Mouse (Mus musculus): ENCODE data around the gene Fntb. TPM values are rescaled to one million over a fixed set of nuclear protein-coding genes. Genes with fewer than 3 reads are reported as not detected.

The Fntb gene
- total and polyA plus RNA-seq, 3 experiments, result 11.7 to 28.5 TPM; not detected in 1

DNA sequence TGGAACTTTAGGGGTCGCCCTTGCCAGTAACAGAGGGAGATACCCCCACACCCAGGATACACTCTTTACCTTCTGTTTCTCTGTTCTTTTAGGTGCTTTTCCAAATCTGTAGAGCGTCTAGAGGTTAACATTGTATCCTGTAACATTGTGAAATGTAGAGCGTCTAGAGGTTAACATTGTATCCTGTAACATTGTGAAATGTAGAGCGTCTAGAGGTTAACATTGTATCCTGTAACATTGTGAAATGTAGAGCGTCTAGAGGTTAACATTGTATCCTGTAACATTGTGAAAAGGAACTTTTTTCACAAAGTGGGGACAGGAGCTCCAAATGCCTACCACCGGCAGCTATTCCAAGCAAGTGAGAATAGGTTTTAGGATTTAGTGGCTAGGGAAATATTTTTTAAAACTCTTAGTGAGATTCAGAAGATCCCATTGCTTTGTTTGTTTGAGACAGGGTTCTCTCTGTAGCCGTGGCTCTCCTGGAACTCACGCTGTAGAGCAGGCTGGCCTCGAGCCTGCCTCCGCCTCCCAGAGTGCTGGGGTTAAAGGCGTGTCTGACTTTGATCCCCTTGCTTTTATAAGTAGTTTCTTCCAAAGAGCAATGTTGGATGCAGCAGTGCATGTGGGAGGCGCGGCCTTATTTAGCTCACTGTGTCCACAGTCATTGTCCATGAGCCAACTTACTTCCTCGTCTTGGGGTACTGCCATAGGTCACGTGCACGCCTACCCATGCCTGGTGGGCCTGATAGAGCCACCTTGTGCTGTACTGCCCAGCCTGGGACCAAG lies 127.7 kb downstream of the Fntb start:
- Histone ChIP-seq H3K79me2 (ENCODE audit: control insufficient read depth, insufficient read depth, low read length, poor library complexity) (no peaks in the 10 kb centered on the region), H3K36me3 (ENCODE audit: control insufficient read depth in 1 of 2, insufficient read depth in 2 of 2, low read length in 2 of 2) (no peaks in the 10 kb centered on the region), H3K9me3 (replicated peaks; ENCODE audit: insufficient read depth, low read length) (no peaks in the 10 kb centered on the region), H3K4me3 (ENCODE audit: control insufficient read depth in 1 of 2, insufficient read depth in 1 of 2, low read depth in 2 of 2, low read length in 2 of 2) (no peak overlapping the region), H3K9ac (ENCODE audit: control insufficient read depth, low read depth, low read length, poor library complexity, severe bottlenecking) (no peak overlapping the region), H3K27me3 (ENCODE audit: control insufficient read depth in 1 of 2, insufficient read depth in 2 of 2, low read length in 2 of 2) (no peaks in the 10 kb centered on the region), H3K4me1 (ENCODE audit: control insufficient read depth in 1 of 2, insufficient read depth in 2 of 2, low read length in 2 of 2) (no peaks in the 10 kb centered on the region), H3K27ac (ENCODE audit: control insufficient read depth, low read depth, low read length) (no peak overlapping the region)
- no peak for TF ChIP-seq MAX (IDR thresholded peaks at IDR 0.05; ENCODE audit: low read length)
- no peak for TF ChIP-seq MYC (IDR thresholded peaks at IDR 0.05; ENCODE audit: low read depth, low read length)
- no peak for TF ChIP-seq RCOR1 (IDR thresholded peaks at IDR 0.05; ENCODE audit: low read depth, low read length)
- no peak for TF ChIP-seq RAD21 (IDR thresholded peaks at IDR 0.05; ENCODE audit: low read depth, low read length)
- TF ChIP-seq POLR2A (IDR thresholded peaks at IDR 0.05; ENCODE audit: control insufficient read depth in 1 of 2, insufficient read depth in 1 of 2, low read depth in 1 of 2, low read length in 2 of 2, poor library complexity in 1 of 2), result no peak
- TF ChIP-seq EP300 (IDR thresholded peaks at IDR 0.05; ENCODE audit: low read depth in 1 of 2, low read length in 2 of 2), result no peak
- DNase-seq (ENCODE audit: low read depth, low spot score), result no peak

DNA sequence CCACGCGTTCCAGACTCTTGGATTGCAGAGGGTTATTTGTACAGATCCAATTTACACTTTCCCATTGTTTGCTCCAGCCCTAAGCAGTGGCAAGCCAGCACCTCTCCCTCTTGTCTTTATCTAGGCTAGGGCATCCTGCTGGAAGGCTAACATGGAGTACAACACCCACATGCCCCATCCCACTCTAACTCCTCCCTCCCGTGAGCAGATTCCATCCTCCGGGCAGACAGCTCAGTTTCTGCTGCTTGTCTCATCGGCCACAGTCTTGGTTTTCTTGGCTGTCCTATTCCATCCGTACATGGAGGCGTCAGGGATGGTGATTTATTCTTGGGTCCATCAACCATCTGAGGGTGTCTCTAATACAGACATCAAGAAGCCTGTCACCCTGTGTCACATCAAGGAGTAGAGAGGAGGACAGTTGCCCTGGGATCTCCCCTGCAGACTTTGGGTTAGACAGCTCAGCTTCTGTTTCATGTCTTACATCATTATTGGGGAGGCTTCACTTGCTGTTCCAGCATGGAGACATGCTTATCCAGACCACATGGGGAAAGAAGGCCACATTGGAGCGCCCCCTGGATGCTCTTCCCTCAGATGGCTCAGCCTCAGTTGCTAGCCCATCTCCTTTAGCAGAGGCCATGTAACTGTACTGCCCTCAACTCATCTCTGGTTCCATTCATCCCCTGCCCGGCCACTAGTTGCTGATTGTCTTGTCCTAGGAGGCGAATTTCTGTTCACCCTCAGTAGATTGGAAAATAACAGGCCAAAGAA lies 129.6 kb downstream of the Fntb start:
- H3K4me3 ChIP-seq (ENCODE audit: control insufficient read depth in 1 of 2, insufficient read depth in 1 of 2, low read depth in 2 of 2, low read length in 2 of 2), result no peak overlapping the region
- no peaks in the 10 kb centered on the region for H3K4me1 ChIP-seq (ENCODE audit: control insufficient read depth in 1 of 2, insufficient read depth in 2 of 2, low read length in 2 of 2)
- no peaks in the 10 kb centered on the region for H3K27me3 ChIP-seq (ENCODE audit: control insufficient read depth in 1 of 2, insufficient read depth in 2 of 2, low read length in 2 of 2)
- H3K9ac ChIP-seq (ENCODE audit: control insufficient read depth, low read depth, low read length, poor library complexity, severe bottlenecking), result no peak overlapping the region
- no peaks in the 10 kb centered on the region for H3K9me3 ChIP-seq (replicated peaks; ENCODE audit: insufficient read depth, low read length)
- TF ChIP-seq TAL1 (IDR thresholded peaks at IDR 0.05; ENCODE audit: low read length), result no peak
- peak; percentile 20 to 40 (median 23); a peak in 4 of 6 replicates for TF ChIP-seq CTCF (IDR thresholded peaks at IDR 0.05 in 2 of 3, conservative IDR thresholded peaks at IDR 0.05 in 1 of 3; ENCODE audit: control insufficient read depth in 1 of 3, insufficient read depth in 1 of 3, low read depth in 2 of 3, low read length in 3 of 3, poor library complexity in 1 of 3, severe bottlenecking in 1 of 3)
- TF ChIP-seq POLR2AphosphoS2 (IDR thresholded peaks at IDR 0.05; ENCODE audit: low read length), result no peak
- no peaks in the 10 kb centered on the region; a peak in 1 of 4 replicates for H3K36me3 ChIP-seq (ENCODE audit: control insufficient read depth in 1 of 2, insufficient read depth in 2 of 2, low read length in 2 of 2)
- no peak overlapping the region for H3K27ac ChIP-seq (ENCODE audit: control insufficient read depth, low read depth, low read length)
- no peaks in the 10 kb centered on the region for H3K79me2 ChIP-seq (ENCODE audit: control insufficient read depth, insufficient read depth, low read length, poor library complexity)
- no peak for DNase-seq (ENCODE audit: low read depth, low spot score)

DNA sequence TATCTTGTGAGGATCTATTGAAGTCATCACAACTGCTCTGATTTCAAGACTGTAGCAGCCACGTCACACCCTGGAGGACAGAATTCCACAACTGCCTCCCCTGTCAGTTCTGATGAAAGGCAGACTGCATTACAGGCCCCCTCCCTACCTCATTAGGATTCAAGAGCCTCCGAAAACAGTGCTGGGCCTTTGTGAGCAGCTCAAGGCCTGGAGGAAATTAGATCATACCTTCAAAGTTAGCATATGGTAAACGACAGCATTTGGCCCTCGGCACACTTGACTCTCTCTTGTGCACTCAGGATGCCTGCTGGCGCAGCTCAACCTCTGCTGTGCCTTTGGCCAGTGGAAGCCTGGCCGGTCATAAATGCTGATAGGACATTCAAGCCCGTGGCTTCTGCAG lies 130.4 kb downstream of the Fntb start:
- no peak overlapping the region for H3K27ac ChIP-seq (ENCODE audit: control insufficient read depth, low read depth, low read length)
- H3K36me3 ChIP-seq (ENCODE audit: control insufficient read depth in 1 of 2, insufficient read depth in 2 of 2, low read length in 2 of 2), result no peaks in the 10 kb centered on the region; a peak in 2 of 4 replicates
- no peak overlapping the region for H3K9ac ChIP-seq (ENCODE audit: control insufficient read depth, low read depth, low read length, poor library complexity, severe bottlenecking)
- TF ChIP-seq UBTF (IDR thresholded peaks at IDR 0.05; ENCODE audit: borderline replicate concordance, insufficient read depth, low read depth, low read length), result no peak
- TF ChIP-seq USF2 (IDR thresholded peaks at IDR 0.05; ENCODE audit: borderline replicate concordance in 1 of 2, insufficient read depth in 1 of 2, low read depth in 1 of 2, low read length in 2 of 2), result no peak
- TF ChIP-seq NRF1 (IDR thresholded peaks at IDR 0.05; ENCODE audit: insufficient read depth, low read depth, low read length, poor library complexity, severe bottlenecking), result no peak
- TF ChIP-seq POLR2AphosphoS2 (IDR thresholded peaks at IDR 0.05; ENCODE audit: low read length), result no peak
- TF ChIP-seq SIN3A (IDR thresholded peaks at IDR 0.05; ENCODE audit: low read length), result no peak
- no peak for TF ChIP-seq MYB (IDR thresholded peaks at IDR 0.05; ENCODE audit: low read depth, low read length)
- no peak for TF ChIP-seq NELFE (IDR thresholded peaks at IDR 0.05; ENCODE audit: low read depth, low read length)
- no peak for TF ChIP-seq MYC (IDR thresholded peaks at IDR 0.05; ENCODE audit: low read depth, low read length)
- TF ChIP-seq MAFK (IDR thresholded peaks at IDR 0.05; ENCODE audit: borderline replicate concordance, low read depth, low read length), result no peak
- no peak for TF ChIP-seq RCOR1 (IDR thresholded peaks at IDR 0.05; ENCODE audit: low read depth, low read length)
- TF ChIP-seq GATA1 (IDR thresholded peaks at IDR 0.05; ENCODE audit: low read depth, low read length), result no peak
- no peak for TF ChIP-seq MXI1 (IDR thresholded peaks at IDR 0.05; ENCODE audit: low read depth, low read length)
- no peak for TF ChIP-seq ZNF384 (IDR thresholded peaks at IDR 0.05; ENCODE audit: low read depth, low read length)
- no peak for TF ChIP-seq USF1 (IDR thresholded peaks at IDR 0.05; ENCODE audit: low read depth, low read length)
- no peak for TF ChIP-seq BHLHE40 (IDR thresholded peaks at IDR 0.05; ENCODE audit: borderline replicate concordance, low read depth, low read length)
- TF ChIP-seq TBP (IDR thresholded peaks at IDR 0.05; ENCODE audit: low read depth, low read length), result no peak
- no peak for TF ChIP-seq JUND (IDR thresholded peaks at IDR 0.05; ENCODE audit: low read depth, low read length)
- TF ChIP-seq TCF12 (IDR thresholded peaks at IDR 0.05; ENCODE audit: low read depth, low read length), result no peak

More for the DNA sequence above, 130.4 kb downstream of the Fntb start:
- DNase-seq (ENCODE audit: low read depth, low spot score), result no peak
- H3K9me3 ChIP-seq (replicated peaks; ENCODE audit: insufficient read depth, low read length), result no peaks in the 10 kb centered on the region
- no peaks in the 10 kb centered on the region for H3K79me2 ChIP-seq (ENCODE audit: control insufficient read depth, insufficient read depth, low read length, poor library complexity)
- H3K4me3 ChIP-seq (ENCODE audit: control insufficient read depth in 1 of 2, insufficient read depth in 1 of 2, low read depth in 2 of 2, low read length in 2 of 2), result no peak overlapping the region
- no peaks in the 10 kb centered on the region for H3K27me3 ChIP-seq (ENCODE audit: control insufficient read depth in 1 of 2, insufficient read depth in 2 of 2, low read length in 2 of 2)
- no peaks in the 10 kb centered on the region for H3K4me1 ChIP-seq (ENCODE audit: control insufficient read depth in 1 of 2, insufficient read depth in 2 of 2, low read length in 2 of 2)
